Mouse (Mus musculus) testis, adult 2 months (tissue): ENCODE measurements around the gene Irf8.

ENCODE experiments used
- CTCF ChIP-seq: fragments of 200-500 bp; IDR thresholded peaks from 2 replicates; pipeline ENCODE4 v1.5.1; 2012; ENCODE audit warnings: low read depth, mild to moderate bottlenecking, inconsistent platforms, low read length, moderate library complexity; ENCODE audit not compliant: control insufficient read depth, insufficient read depth, insufficient replicate concordance
- POLR2A ChIP-seq: fragments of 200-500 bp; IDR thresholded peaks from 2 replicates; pipeline ENCODE4 v1.6.1; 2012; ENCODE audit warnings: low read depth, mild to moderate bottlenecking, inconsistent platforms, low read length, moderate library complexity; ENCODE audit not compliant: control insufficient read depth

GRCm38 (mm10) chr8:120743898-120744290 lies 7.7 kb downstream of the Irf8 start:
- TF ChIP-seq POLR2A = no peak
- no peak for TF ChIP-seq CTCF
